Mouse (Mus musculus) ES-Bruce4 (cell line): ENCODE measurements around the gene Slc25a12.

Experiments
- CTCF ChIP-seq: IDR thresholded peaks from one replicate; pipeline ENCODE4 v1.8.1; 2011; ENCODE audit warnings: low read depth, low read length
- EP300 ChIP-seq: IDR thresholded peaks from 2 replicates; pipeline ENCODE4 v1.6.1; 2011; ENCODE audit warnings: low read depth, low read length; ENCODE audit not compliant: insufficient read depth

- TF ChIP-seq EP300: no peak
- no peak for TF ChIP-seq CTCF
Measured at GRCm38 (mm10) chr2:71321486-71321885, 46.1 kb downstream of the Slc25a12 start.
